Mouse (Mus musculus) T-helper 2 cell (primary cell): ENCODE data around the gene Vps37b.

Experiments
- in situ Hi-C: fragments of 300-600 bp; cut with MboI, MseI; formaldehyde crosslinking; loops from one replicate; pipeline ENCODE4 v1.15.1; 2025; ENCODE audit warnings: high pct_unique_total_duplicates

Vps37b gene

DNA sequence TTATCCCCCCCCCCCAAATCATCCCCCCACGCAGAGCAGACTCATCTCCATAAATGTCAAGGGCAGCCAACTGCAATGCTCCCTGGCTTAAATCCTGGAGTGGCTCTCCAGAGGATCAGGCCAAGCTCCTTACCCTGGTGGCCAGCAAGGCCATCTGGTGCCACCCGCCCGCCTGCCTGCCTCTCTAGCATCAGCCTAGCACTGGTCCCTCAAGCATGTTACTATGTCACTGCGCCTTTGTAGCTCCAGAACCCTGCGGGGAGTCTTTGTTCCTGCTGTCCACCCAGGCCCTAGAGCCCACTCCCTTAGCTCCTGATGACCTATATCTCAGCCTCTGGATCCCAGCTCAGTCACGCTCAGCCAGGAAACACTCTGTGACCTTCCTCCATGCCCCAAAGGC, 7.4 kb downstream of the Vps37b start:
- in situ Hi-C loops: no loop called here

DNA sequence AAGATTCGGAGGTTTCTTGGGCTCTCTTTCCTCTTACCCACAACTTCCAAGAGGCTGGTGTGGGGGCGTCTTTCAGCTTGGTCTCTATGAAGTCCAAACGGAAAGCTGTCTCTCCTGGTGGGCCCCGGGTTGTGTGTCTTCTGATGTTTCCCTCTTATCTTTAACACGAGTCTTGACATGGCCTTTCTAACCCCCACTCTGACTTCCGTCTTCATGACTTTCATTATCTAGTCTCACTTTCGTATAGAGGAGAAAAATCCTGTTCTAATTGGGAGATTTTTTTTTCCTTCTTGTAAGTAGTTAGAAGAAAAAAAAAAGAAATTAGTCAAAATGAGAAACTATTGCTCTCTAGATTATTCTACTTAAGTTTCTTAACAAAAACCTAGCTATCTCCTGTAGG, 9.7 kb downstream of the Vps37b start:
- in situ Hi-C loops: no loop called here

DNA sequence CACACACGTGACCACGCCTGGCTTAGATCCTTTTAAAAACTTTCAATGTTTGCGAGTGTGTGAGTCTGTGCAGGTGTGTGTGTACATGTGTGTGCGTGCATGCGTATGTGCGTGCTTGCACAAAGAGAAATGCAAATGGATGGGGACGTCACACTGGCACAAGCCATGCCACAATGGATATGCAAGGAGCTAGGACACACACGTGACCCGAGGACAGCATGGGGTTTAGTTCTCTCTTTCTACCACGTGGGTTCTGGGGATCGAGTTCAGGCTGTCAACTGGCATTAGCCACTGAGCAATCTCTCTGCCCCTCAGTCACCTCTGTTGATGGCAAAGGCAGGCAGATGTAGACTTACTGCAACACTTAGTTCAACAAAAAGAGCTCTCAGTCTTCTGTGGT, 10.4 kb downstream of the Vps37b start:
- in situ Hi-C loops: no loop called here

DNA sequence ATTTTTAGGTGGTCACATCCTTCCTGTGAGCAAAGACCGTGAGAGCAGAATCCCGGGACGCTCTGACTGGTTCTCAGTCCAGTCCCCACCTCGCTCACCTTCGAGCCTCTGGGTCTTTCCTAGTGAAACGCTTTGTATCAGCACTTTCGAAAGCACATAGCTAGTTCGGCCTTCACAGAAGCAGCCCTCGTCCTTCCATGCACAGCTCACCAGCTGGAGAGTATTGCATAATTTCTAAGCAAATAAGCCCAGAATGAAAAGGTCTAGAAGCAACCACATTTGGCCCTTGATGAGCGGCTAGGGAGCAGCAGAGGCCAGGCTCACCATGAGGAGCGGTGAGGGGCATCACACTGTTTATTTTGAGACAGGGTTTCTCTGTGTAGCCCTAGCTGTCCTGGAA, 10.9 kb downstream of the Vps37b start:
- in situ Hi-C loops: no loop called here

DNA sequence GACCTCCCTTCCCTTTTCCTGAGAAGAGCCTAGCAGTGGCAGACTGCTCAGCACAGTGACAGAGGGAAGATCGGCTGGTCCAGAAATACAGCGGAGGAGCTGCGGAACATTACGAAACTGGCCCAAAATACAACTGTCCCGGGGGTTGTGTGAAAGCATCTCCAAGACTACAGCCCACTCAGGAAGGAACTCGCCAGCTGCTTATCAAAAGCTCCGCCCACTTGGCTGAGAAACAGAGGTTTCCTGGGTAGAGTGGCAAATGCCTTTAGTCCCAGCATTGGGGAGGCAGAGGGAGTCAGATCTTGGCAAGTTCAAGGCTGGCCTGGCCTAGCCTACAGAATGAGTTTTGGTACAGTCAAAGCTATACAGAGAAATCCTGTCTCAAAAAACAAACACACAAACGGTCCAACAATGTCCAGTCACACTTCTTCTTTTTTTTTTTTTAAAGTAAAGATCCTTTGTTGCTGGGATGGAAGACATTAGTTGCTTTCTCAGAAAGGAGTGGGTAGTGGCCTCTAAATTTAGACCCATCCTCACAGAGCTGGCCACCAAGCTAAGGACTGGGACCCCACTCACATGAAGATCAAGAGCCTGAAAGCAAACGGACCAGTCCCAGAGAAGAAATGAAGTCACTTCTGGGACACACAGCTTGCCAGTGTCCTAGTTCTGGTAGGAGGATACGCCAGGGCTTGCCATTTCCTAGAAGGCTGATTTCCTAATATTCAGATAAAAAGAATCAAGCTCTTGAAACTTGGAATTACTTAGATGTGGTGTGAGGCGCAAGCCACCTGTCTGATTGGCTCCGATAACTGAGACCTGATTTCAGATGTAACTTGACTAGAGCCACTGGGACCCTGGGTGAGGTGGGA, 12.5 kb downstream of the Vps37b start:
- in situ Hi-C loops: no loop called here

DNA sequence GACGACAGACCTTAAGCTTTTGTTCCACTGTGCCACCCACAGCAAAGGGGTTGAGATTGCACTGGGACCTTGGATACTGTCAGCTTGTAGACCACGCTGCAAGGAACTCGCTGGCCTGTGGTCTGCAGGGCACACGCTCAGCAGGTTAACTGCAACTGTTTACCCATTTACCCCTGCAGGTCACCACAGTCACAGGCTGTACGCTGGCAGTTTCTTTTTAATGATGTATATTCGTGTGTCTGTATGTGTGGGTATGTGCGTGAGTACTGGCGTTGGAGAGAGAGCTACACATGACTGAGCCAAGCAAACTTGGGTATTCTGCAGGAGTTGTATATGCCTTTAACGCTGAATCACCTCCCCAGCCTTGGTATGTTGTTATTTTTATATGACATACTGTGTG, 13.4 kb downstream of the Vps37b start:
- in situ Hi-C loops: no loop called here

DNA sequence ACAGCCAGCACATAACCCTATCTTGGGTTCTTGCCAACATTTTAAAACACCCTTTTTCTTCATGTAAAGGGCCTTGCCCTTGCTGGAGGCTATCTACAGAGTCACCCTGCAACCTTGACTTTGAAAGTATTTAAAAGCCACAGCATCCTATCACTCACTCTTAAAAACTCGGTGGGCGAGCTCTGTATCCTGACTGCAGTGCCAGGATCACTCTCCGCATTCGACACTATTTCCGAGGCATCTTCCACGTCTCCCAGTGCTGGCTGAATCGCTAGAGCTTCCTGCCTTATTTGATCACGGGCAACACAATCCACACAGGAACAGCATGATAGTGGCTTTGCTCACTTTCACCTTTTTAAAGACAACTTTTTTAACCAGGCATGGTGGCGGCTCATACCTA, 14.1 kb downstream of the Vps37b start:
- in situ Hi-C loops: no loop called here

DNA sequence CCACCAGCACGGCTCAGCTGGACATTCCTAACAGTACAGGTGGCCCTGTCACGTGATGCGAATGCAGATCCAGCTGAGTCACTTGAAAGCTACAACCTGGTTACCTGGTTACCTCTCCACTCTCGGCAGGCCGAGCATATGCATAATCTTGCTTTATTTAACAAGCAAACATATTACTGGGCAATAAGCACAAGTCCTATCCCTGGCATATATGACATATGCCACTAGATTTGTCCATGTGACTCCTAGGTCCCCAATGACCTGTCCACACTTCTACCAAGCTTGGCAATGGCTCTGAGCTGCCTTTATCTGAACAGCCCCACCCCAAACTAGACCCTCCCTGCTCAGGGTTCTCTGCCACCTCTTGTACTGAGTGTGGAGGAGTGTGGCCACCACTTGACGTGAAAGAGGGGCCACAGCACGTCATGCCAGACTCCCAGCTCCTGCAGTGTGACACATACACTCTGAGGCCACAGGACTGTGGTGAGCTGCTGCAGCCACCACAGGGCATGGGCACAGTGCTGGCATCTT, 15.7 kb downstream of the Vps37b start:
- in situ Hi-C loops: no loop called here

DNA sequence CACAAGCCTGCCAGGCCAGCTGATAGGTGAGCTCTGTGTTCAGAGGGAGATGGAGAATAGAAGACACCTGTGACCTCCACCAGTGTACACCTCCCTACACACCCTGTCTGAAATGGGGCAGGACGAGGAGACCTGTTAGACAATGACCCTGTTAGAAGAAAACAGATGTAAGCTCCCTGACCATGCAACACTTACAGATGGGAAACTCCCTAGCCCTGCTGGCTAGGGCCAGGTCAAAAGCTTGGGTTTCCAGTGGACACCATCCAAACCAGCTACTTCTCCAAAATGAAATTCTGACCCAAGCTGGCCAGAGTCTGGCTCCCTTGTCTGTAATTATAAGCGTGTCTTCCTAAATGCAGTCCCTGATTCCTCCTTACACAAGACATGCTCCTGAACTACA, 16.3 kb downstream of the Vps37b start:
- in situ Hi-C loops: no loop called here

DNA sequence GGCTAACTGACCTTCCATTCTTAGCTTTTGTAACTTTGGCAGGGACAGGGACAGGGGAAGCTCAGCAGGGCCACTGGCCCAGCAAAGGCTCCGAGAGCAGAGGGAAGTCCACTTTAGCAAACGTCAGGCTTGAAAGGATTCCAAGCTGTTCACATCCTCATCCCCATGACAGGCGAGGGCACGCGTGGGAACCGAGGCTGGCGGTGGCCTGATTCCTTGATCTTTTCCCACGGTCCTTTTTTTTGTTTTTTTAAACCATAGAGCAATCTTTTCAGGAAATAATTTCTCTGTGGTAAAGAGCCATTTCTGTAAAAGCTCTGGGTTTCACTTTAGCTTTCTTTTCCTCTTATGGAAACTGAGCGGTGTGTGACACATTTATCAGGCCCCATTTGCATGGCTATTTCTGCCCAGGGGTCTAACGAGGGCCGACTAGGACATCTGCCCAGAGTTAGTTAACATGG, 17.2 kb downstream of the Vps37b start:
- in situ Hi-C loops: no loop called here

DNA sequence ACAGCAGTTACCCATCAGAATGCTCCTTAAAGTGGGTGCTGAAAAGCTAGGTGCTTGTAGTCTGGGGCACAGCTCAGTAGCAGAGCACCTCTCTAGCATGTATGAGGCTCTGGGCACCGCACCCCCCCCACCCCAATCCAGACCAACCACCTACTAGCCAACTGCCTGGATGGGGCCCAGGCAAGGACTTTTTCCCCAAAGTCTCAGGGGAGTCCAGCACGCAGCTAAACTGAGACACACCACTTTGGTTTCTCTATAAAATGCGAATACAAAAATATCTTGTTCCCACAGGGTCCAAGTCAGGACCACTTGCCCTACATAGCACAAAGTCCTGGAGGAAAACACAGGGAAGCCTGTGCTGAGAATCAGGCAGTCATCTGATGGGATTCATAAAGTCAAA, 17.9 kb downstream of the Vps37b start:
- in situ Hi-C loops: no loop called here

DNA sequence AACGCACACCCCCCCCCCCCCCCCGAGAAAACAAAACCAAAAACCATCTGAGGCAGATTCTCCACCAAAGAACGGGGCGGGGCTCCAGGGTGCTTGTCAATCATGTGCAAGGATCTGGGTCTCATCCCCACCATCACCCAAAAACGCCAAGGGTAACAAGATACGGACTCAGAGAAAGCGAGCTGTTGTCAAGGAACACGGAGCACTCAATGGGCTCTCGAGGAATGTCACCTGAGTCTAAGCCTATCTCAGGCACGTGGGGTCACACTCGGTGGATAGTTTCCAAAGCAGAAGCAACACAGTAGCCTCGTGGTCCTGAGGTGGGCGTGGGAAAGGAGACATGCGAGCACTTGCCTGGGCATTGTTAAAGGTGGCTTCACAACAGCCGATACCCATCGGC, 18.3 kb downstream of the Vps37b start:
- in situ Hi-C loops: no loop called here

DNA sequence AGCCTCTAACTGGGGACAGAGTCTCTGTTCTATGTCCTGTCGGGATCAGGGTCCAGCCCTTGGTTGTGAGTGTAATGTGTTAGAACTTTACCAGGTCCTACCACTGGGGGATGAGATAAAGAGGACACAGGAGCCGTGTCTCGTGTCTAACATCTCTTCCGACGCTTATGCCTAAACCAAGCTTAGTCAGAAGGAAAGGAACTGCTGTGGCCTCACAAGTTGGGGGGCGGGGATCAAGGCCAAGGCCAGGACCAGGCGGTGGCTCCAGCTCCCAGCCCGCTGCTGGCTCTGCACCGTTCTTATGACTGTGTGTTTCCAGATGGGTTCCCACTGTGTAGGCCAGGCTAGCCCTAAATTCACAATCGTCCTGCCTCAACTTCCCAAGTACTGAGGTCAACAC, 19.2 kb downstream of the Vps37b start:
- in situ Hi-C loops: no loop called here

DNA sequence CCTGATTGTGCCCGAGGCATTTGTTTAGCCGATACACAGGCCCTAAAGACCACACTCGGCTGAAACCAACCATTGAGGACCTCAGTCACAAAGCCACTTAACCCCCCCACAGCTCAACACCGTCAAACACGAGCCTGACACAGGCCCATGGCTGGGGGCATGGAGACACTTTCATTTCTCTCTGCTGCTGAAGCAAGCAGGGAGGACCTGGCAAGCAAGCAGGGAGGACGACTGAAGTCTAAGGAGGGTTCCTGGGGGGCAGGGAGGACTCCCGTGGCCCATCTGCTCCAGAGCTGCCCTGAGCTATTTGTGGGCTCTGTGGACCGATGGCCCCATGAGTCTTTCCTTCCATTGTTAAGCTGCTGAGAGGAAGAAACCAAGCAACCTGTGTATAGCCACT, 20.1 kb downstream of the Vps37b start:
- in situ Hi-C loops: no loop called here

DNA sequence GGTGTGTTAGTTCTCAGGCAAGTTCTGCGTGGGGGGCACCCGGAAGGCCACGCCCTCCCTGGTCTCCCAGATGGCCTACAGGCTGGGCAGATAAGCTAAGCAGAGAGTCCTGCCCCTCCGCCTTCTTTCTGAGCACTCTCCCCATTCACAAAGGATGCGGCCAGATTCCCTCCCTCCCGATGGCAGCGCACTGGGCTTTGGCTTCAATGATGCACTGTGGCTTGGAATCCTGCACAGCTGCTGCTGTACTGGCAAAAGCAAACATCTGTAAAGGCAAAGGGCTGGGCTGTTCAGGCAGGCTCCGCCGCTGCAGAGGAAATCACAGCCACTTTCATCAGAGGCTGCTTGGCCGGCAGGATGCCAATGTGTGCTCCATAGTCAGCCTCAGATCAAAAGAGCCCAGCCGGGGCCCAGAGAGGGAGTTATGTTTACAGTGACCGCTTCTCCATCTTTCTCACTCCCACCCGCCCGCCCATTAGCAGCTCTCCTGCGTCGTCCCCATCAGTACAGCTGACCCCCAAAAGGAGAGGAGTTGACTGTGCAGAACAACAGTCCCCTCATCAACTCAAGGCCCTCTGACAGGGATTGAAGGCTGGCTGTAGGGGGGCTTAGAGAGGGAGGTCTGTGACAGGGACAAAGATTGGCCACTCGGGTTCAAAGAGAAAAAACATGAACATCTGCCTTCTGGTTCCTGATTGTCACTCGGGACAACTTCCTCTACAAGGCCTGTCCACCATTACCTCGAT, 21.0 kb downstream of the Vps37b start:
- in situ Hi-C loops: no loop called here

DNA sequence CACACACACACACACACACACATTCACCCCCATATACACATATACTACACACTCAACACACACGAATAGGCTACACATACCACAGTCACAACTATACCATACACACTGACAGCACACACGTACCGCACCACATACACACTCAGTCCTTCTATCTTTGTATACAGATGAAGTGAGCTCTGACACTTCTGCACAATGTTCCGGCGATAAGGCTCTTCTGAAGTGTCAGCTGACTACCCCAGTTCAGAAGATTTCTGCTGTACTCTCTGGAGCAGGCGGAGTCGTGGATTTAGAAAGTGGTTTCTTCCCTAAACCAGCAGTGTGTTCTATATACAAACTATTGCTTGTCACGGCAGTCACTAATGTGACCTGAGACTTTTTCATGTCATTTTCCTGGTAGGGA, 22.0 kb downstream of the Vps37b start:
- in situ Hi-C loops: no loop called here

DNA sequence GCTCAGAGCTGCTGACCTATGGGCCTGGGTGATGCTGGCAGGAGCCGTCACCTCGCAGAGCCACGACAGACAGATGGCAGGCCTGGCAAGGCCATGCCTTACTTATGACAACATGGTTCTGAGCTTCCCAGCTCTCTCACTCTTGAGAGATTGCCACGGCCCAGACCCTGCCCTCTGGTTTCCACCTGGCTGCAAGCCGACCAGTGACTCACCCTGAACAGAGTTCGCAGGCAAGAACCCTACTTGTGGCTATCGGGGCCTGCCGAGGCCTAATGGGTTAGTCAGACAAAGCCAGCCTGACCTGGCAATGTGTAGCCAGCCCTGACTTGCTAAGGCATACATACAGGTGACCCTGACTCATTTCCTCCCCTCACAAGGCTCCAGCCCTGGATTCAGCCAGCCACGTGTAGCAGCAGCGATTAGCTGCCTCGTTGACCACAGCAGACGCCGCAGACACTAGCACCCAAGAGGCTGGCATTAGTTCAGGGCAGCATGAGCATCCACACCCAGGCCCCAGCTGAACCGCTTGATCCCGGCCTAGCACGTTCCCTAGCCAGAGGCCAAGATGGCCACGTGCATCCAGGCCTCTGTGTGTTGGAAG, 25.1 kb downstream of the Vps37b start:
- in situ Hi-C loops: no loop called here

DNA sequence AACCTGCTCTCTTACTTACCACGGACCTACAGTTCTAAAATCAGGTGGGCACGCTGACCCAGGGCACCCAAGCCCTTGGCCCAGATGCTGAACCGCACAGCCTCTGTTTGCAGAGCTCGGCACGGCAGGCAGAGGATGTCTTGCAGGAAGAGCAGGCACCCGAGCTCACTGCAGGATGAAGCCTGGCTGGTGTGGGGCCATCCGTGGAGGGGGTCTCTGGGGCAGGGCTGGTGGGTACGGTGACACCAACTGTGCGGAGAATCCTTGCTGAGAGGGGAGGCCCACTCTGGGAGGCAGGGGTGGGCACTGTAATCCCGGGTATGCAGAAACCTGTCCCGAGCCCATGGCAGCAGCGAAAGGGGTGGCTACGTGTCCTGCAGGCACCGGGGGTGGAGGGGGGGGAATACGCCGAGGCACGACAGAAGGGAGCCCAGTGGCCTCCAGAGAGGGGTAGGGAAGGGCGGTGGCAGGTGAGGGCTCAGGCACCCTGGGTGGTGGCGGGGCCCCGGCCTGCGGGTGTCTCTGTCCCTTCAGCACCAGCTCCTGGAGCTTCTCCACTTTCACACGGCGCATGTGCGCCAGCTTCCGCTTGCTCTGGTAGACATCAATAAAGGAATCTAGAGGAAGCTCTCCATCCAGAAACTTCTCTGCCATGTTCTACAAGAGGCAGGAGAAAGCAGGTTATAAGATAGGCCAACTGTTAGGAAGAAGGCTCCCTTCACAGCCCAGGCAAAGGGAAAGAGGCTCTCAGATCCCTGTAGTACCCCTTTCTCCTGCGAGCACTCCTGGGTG, 25.8 kb downstream of the Vps37b start:
- in situ Hi-C loops: no loop called here

DNA sequence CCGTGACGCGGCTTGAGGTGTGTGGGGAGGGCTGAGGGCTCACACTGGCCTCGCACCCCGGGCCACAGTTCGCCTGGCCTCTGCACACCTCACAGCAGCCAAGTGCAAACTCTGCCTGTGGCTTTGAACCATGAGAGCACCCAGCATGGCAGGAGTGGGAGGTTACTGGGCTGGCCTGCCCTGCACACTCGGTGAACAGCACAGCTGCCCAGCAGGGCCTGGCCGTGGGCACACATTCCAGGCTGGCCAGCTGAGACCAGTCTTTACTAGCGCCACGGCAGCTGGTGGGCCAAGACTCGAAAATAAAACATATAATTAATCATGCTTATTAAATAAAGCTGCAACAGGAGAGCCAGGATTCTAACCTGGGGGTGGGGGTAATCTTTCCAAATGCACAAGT, 26.5 kb downstream of the Vps37b start:
- in situ Hi-C loops: no loop called here

DNA sequence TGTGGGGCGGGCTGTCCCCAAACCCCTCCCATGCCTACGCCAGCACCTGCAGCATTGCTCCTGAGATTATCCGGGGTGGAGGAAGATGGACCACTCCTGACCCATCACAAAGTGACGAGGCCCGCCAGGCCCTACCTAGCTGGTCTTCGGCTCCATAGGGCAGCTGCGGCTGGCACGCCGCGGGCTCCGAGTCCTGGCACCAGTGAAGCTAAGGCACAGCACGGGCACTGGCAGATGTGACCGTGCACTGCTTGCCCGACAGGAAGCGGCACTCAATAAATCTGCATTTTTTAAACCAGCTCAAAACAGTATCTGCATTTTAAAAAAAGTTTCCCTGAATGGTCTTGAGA, 26.9 kb downstream of the Vps37b start:
- in situ Hi-C loops: no loop called here

DNA sequence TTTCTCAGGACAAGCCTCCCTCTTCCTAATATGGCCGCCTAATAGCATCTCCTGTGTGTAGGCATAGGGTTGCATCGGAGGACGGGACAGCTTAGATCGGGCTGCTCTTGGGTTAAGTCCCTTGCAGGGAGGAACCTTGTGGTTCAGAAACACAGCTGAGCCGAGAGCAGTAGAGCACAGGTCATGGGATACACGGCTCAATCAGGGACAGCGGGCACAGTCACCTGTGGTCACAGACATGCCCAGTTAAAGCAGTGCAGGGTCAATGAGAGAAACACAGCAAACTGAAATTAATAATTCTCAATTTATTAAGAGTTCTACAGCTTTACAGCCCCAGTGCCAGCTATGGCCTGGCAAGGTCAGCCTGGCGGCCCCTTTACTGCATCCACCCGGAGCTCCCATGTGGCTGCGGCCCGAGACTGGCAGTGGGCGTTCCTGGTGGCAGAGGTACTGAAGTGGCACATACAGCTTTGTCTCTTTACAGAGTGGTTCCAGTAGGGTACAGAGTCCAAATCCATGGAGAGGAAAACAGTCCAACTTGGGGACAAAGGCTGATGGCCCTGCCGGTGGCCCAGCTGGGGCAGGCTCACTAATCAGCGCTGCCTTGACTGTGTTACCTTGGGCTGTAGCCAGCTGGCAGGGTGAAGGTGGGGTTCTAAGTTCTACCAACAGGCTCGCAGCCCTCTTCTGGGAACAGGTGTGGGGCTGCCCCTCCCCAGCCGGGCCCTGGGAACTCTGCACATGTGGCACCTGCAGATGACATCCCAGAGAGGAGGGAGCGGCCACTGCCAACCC, 27.5 kb downstream of the Vps37b start:
- in situ Hi-C loops: loop anchor here (5.0 kb wide), 1 partner anchor 78 kb away; no protein-coding TSS in a partner anchor
